Mouse (Mus musculus): Measurements from ENCODE around the gene Ppp1r14b.

- TF ChIP-seq CTCF (IDR thresholded peaks at IDR 0.05; ENCODE audit: insufficient read depth, low read length), result no peak
- no peak for TF ChIP-seq POLR2A (IDR thresholded peaks at IDR 0.05; ENCODE audit: borderline replicate concordance, extremely low read depth, low read depth, low read length)
These were observed 40.4 kb upstream of the Ppp1r14b start, which contains the start of gene Kcnk4 for GRCm38 (mm10) chr19:6934195-6934977.
